Mouse (Mus musculus): ENCODE data around the gene Tmem139.

Gene Tmem139

GRCm38 (mm10) chr6:42282865-42283528 is 21.2 kb downstream of the Tmem139 start:
- no peak for DNase-seq

- DNase-seq: no peak
Measured at GRCm38 (mm10) chr6:42286448-42286847, 24.7 kb downstream of the Tmem139 start, which contains the start of gene Clcn1. Gene Clcn1 (plus strand): TSS chr6:42286685.

DNA sequence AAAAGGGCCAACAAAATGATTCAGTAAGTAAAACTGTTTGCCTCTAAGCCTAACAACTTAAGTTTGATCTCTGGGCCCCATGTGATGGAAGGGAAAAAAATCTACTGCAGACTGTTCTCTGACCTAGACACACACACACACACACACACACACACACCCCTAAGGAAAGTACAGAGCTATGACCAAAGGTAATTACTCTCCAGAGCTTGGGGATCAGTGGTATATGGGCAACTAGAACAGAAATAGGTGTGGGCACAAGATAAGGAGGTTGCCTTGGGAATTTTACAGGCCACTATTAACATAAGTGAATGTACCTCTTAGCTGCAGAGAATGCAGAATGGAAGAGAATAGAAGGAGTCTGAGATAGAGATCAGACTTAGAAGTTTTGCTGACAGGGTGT is 25.8 kb downstream of the Tmem139 start:
- no peak for DNase-seq

DNA sequence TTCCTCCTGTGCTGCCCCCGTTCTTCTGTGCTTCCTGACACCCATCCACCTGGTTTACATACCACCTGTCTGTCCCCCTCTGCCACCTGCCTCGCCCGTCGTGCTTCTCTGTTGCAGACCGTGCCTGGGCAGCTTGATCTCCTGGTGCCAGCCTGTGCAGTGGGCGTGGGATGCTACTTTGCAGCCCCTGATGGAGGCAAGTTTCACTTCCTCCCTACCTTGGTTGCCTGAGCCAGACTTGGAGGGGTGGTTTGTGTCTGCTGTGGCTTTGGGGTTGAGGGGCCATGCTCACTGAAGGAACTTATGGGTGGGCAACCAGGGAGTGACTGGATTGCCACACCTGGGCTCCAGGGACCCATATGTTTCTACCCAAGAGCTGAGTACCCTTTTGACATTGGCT is 31.6 kb downstream of the Tmem139 start:
- DNase-seq: no peak

GRCm38 (mm10) chr6:42295549-42296094 is 33.9 kb downstream of the Tmem139 start:
- no peak for DNase-seq

DNA sequence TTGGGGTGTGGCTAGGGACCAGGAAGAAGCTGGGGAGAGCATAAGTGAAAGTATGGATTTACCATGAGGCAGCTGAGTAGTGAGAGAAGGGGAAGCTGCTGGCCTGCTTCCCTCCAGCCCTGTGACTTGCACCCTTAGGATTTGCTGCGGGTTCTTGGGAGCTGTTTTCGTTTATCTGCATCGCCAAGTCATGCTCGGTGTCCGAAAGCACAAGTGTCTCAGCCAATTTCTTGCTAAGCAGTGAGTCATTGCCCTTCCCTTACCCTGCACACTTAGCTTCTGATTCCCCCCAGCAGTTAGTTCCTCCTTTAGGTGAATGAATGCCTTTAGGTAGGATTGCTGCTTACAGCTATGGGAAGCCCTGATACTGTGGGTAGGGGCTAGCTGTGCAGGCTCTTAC is 37.6 kb downstream of the Tmem139 start:
- DNase-seq: no peak

DNA sequence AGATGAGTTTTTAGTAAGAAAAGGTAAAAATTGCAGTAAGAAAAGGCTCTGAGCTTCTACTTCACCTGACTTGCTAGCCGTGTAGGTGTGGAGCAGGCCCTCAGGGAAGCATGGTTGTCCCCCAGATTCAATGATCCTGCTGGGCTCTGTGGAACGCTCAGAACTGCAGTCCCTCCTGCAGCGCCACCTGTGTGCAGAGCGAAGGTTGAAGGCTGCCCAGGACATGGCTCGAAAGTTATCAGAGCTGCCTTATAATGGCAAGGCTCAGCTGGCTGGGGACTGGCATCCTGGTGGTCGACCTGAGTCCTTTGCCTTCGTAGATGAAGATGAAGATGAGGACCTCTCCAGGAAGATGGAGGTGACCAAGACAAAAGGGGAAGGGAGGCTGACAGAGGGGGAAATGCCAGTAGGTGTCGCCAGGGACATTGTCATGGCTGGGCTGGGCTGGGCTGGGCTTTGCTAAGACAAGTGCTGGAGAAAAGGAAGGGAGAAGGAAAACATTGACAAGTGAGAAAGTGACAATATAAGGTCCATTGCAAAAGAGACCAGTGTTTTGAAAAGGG is 48.1 kb downstream of the Tmem139 start:
- no peak for DNase-seq

DNA sequence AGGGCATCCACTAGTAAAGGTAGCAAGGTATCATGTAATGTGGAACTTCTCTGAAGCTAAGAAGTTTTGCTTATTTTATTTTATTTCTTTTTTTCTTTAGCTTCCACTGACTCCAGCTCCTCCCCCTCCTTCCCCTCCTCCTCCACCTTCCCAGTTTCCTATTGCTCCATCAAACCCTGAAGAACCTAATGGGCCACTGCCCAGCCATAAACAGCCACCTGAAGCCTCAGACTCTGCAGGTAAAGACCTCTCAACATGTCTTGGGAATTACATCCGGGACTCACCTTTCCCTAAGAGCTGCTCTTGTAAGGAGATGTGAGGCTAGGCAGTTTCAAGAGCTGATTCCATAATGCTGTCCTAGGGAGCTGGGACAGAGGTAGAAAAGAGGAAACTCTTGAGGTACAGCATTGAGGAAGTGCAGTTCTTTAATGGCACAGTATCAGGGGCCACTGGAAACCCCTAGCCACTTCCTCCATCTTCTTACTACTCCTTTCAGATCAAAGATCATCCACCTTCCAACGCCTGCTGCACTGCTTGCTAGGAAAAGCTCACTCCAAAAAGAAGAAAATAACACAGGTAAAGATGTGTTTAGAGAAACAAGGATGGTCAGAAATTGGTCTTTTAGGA is 48.8 kb downstream of the Tmem139 start:
- no peak for DNase-seq

All from kidney, adult 8-10 months (tissue).